Mouse (Mus musculus): ENCODE results near the gene 2510009E07Rik.

The 2510009E07Rik gene

GRCm38 (mm10) chr16:21694463-21695241, at the start of gene 2510009E07Rik:
2510009E07Rik (minus strand) TSS chr16:21694665.
- peak; percentile 82 to 94 for DNase-seq (ENCODE audit: low spot score in 2 of 2)

GRCm38 (mm10) chr16:21743401-21743800, 48.9 kb upstream of the 2510009E07Rik start:
- DNase-seq (ENCODE audit: low spot score in 2 of 2), result no peak

- no peak for DNase-seq (ENCODE audit: low spot score in 2 of 2)
Measured at GRCm38 (mm10) chr16:21742898-21743297, 48.4 kb upstream of the 2510009E07Rik start.

GRCm38 (mm10) chr16:21742191-21742870, 47.9 kb upstream of the 2510009E07Rik start:
- DNase-seq (ENCODE audit: low spot score in 2 of 2), result no peak

GRCm38 (mm10) chr16:21741542-21741941, 47.1 kb upstream of the 2510009E07Rik start:
- DNase-seq (ENCODE audit: low spot score in 2 of 2), result no peak

GRCm38 (mm10) chr16:21735638-21736037, 41.2 kb upstream of the 2510009E07Rik start:
- DNase-seq (ENCODE audit: low spot score in 2 of 2), result no peak

- DNase-seq (ENCODE audit: low spot score in 2 of 2), result peak in 1 of 2 experiments; percentile 82
Measured at GRCm38 (mm10) chr16:21727897-21728364, 33.5 kb upstream of the 2510009E07Rik start.

GRCm38 (mm10) chr16:21727421-21727820, 33.0 kb upstream of the 2510009E07Rik start:
- no peak for DNase-seq (ENCODE audit: low spot score in 2 of 2)

GRCm38 (mm10) chr16:21724261-21724660, 29.8 kb upstream of the 2510009E07Rik start:
- DNase-seq (ENCODE audit: low spot score in 2 of 2), result peak in 1 of 2 experiments; percentile 12

- no peak for DNase-seq (ENCODE audit: low spot score in 2 of 2)
Measured at GRCm38 (mm10) chr16:21719770-21720169, 25.3 kb upstream of the 2510009E07Rik start.

GRCm38 (mm10) chr16:21714516-21714915, 20.1 kb upstream of the 2510009E07Rik start:
- DNase-seq (ENCODE audit: low spot score in 2 of 2), result no peak

GRCm38 (mm10) chr16:21710321-21710720, 15.9 kb upstream of the 2510009E07Rik start:
- DNase-seq (ENCODE audit: low spot score in 2 of 2), result no peak

GRCm38 (mm10) chr16:21704691-21705090, 10.2 kb upstream of the 2510009E07Rik start:
- no peak for DNase-seq (ENCODE audit: low spot score in 2 of 2)

- DNase-seq (ENCODE audit: low spot score in 2 of 2), result no peak
Measured at GRCm38 (mm10) chr16:21702314-21702690, 7.8 kb upstream of the 2510009E07Rik start.

- no peak for DNase-seq (ENCODE audit: low spot score in 2 of 2)
Measured at GRCm38 (mm10) chr16:21701611-21702313, 7.3 kb upstream of the 2510009E07Rik start.

- DNase-seq (ENCODE audit: low spot score in 2 of 2), result no peak
Measured at GRCm38 (mm10) chr16:21698136-21698535, 3.7 kb upstream of the 2510009E07Rik start.

GRCm38 (mm10) chr16:21696946-21697345, 2.5 kb upstream of the 2510009E07Rik start:
- DNase-seq (ENCODE audit: low spot score in 2 of 2), result no peak

GRCm38 (mm10) chr16:21695242-21695578, 745 bp upstream of the 2510009E07Rik start:
- peak in 1 of 2 experiments; percentile 48 for DNase-seq (ENCODE audit: low spot score in 2 of 2)

GRCm38 (mm10) chr16:21693981-21694462, 443 bp downstream of the 2510009E07Rik start:
- peak; percentile 18 to 56 for DNase-seq (ENCODE audit: low spot score in 2 of 2)

GRCm38 (mm10) chr16:21690216-21690755, 4.2 kb downstream of the 2510009E07Rik start:
- peak in 1 of 2 experiments; percentile 48 for DNase-seq (ENCODE audit: low spot score in 2 of 2)

- DNase-seq (ENCODE audit: low spot score in 2 of 2), result no peak
Measured at GRCm38 (mm10) chr16:21689141-21689540, 5.3 kb downstream of the 2510009E07Rik start.

- no peak for DNase-seq (ENCODE audit: low spot score in 2 of 2)
Measured at GRCm38 (mm10) chr16:21687406-21687805, 7.1 kb downstream of the 2510009E07Rik start.
